Mouse (Mus musculus) thymus, postnatal 10 days (tissue): ENCODE measurements around the gene Smarcd1.
"Not testable (repeated sequence)": the region's sequence is repeated elsewhere in the genome, so short reads cannot be mapped to it uniquely, and the experiment has no call there.

Experiments
- DNase-seq, 2 experiments: peaks; one replicate each; pipeline ENCODE4 v3.0.0; 2021; ENCODE audit warnings: low spot score in 2 of 2

Smarcd1 gene

GRCm38 (mm10) chr15:99714206-99714605, 12.3 kb downstream of the Smarcd1 start:
- DNase-seq = no peak

- peak; percentile 52 to 70 for DNase-seq
Observed at GRCm38 (mm10) chr15:99714858-99715257, 12.9 kb downstream of the Smarcd1 start.

- DNase-seq = no peak
Observed at GRCm38 (mm10) chr15:99715361-99715865, 13.5 kb downstream of the Smarcd1 start.

- no peak for DNase-seq
Observed at GRCm38 (mm10) chr15:99715982-99716746, 14.2 kb downstream of the Smarcd1 start.

- DNase-seq = no peak
Observed at GRCm38 (mm10) chr15:99716814-99717213, 14.9 kb downstream of the Smarcd1 start.

- no peak for DNase-seq
Observed at GRCm38 (mm10) chr15:99717386-99718334, 15.7 kb downstream of the Smarcd1 start, which contains the start of gene Gpd1. Gene Gpd1, plus strand, starts transcription at chr15:99717515.

GRCm38 (mm10) chr15:99718461-99719021, 16.6 kb downstream of the Smarcd1 start:
- no peak for DNase-seq

GRCm38 (mm10) chr15:99719865-99720264, 17.9 kb downstream of the Smarcd1 start:
- no peak for DNase-seq

GRCm38 (mm10) chr15:99721921-99722743, 20.2 kb downstream of the Smarcd1 start:
- DNase-seq = no peak

- no peak for DNase-seq
Observed at GRCm38 (mm10) chr15:99723120-99723514, 21.2 kb downstream of the Smarcd1 start.

- no peak for DNase-seq
Observed at GRCm38 (mm10) chr15:99723515-99724291, 21.8 kb downstream of the Smarcd1 start.

- DNase-seq = peak; percentile 42 to 66
Observed at GRCm38 (mm10) chr15:99724292-99725021, 22.5 kb downstream of the Smarcd1 start.

- DNase-seq = peak; percentile 88 to 92
Observed at GRCm38 (mm10) chr15:99725341-99726155, 23.6 kb downstream of the Smarcd1 start, which contains the start of gene Cox14. Gene Cox14, plus strand, starts transcription at chr15:99725618.

- no peak for DNase-seq
Observed at GRCm38 (mm10) chr15:99726549-99726948, 24.6 kb downstream of the Smarcd1 start.

GRCm38 (mm10) chr15:99727039-99727438, 25.1 kb downstream of the Smarcd1 start:
- DNase-seq = not testable (repeated sequence)

- DNase-seq = no peak
Observed at GRCm38 (mm10) chr15:99727525-99727924, 25.6 kb downstream of the Smarcd1 start.

GRCm38 (mm10) chr15:99728211-99728610, 26.3 kb downstream of the Smarcd1 start:
- no peak for DNase-seq

GRCm38 (mm10) chr15:99729056-99729783, 27.3 kb downstream of the Smarcd1 start:
- DNase-seq = no peak
